Comparison of ENCODE assay signal across 8 mouse cellular contexts in the genomic region with DNA sequence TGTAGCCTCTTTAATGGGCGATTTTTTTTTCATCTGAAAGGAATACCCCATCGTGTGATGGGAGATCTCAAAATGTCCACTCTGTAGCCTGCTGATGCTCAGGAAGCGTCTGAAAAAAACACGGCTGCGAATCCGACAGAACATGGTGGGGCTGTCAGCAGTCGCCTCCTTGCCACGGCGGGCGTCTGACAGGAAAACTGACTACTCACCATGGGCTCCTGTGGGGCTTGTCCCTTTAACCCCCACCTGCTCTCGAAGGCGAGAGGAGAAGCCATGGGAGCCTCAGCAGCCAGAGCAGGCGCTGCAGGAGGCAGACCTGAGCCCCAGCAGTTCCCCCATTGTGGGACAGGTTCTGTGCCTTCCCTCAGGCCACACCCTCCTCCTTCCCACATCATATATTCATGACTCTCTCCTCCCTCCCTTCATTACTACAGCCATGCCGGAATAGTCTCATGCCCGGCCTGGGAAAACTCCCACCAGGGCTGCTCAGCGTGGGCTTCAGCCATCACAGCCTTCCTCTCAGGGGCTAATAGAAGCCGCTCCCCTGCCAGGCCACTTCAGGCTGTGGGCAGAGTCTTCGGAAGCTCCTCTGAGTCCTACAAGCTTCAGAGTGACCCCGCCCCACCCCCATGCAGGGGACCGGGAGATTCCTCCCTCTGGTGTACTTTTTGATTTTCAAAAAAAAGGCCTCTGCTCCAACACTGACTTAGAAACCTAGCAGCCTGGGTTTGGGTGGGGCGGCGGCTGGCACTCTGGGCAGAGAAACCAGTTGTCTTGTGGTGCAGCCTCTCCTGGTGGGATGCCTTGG. TPM values are rescaled to one million over a fixed set of nuclear protein-coding genes. Genes with fewer than 3 reads are reported as not detected.
A peak's percentile ranks its signal among the peaks of the same experiment; 100 is the strongest.
DNase-seq lines count a peak whose midpoint lies in the region; ATAC-seq lines count a peak whose summit lies in the region.

No protein-coding gene starts in this region.

- H3K27me3 ChIP-seq in embryonic facial prominence, embryonic 13.5 days: peaks cover 13% of the 10 kb centered on the region

- H3K36me3 ChIP-seq in embryonic facial prominence, embryonic 13.5 days: no peaks in the 10 kb centered on the region

- no peaks in the 10 kb centered on the region for H3K9me3 ChIP-seq in embryonic facial prominence, embryonic 13.5 days

- peak; percentile 29 to 52 for DNase-seq in layer of hippocampus, postnatal 10 days (ENCODE audit: low spot score in 2 of 2)
- no peak for DNase-seq in layer of hippocampus, adult 11-12 months (ENCODE audit: low spot score)
- DNase-seq in left cerebral cortex, postnatal 36 days (ENCODE audit: low spot score in 2 of 2): peak; percentile 44 to 45
- DNase-seq in right cerebral cortex, adult 2 months (ENCODE audit: low spot score in 2 of 2): peak; percentile 49 to 53
- DNase-seq in gastrocnemius, postnatal 10 days: no peak
- no peak for DNase-seq in adrenal gland, adult 8-10 months
- no peak for DNase-seq in thymus, postnatal 25 days

- intact Hi-C loops in left cerebral cortex, postnatal 36 days (cut with DNase I): loop anchor here (5.0 kb wide), 2 partner anchors 44 to 169 kb away; a partner anchor contains a TSS

- peak overlapping the region; percentile 57 for H3K4me2 ChIP-seq in embryonic facial prominence, embryonic 13.5 days

- ATAC-seq in embryonic facial prominence, embryonic 13.5 days (ENCODE audit: insufficient number of reproducible peaks, insufficient read depth, low FRiP score, low TSS enrichment, low read depth): no peak

- 25% methylated on average over 22 of the region's 22 CpGs for WGBS in embryonic facial prominence, embryonic 13.5 days

- peak overlapping the region; percentile 35 for H3K4me3 ChIP-seq in embryonic facial prominence, embryonic 13.5 days

- H3K4me1 ChIP-seq in embryonic facial prominence, embryonic 13.5 days: peaks cover 11% of the 10 kb centered on the region

- 0 out of 2 replicates have a peak overlapping the region, but pooled peaks have one; percentile 44 for H3K9ac ChIP-seq in embryonic facial prominence, embryonic 13.5 days

- H3K27ac ChIP-seq in embryonic facial prominence, embryonic 13.5 days: no peak overlapping the region

RNA-seq across cellular contexts. Expression of a gene that starts 44.5 kb away (rescaled TPM):
- 100 to 1,000 TPM; 699 to 737 TPM for total RNA-seq in layer of hippocampus, postnatal 10 days (2021)
- 780 and 876 TPM in 2 replicates for polyA plus RNA-seq in embryonic facial prominence, embryonic 13.5 days (2015; fragmentation: Nextera tagmentation; extraction: Ambion mirVana)
- total RNA-seq in left cerebral cortex, postnatal 36 days (2021): 100 to 1,000 TPM; 647 to 753 TPM
- total RNA-seq in gastrocnemius, postnatal 10 days (2021): 100 to 1,000 TPM; 307 to 317 TPM
- 1,000 to 10,000 TPM; 1,354 to 1,788 (median 1,543) TPM for total RNA-seq in adrenal gland, adult 8-10 months (2022)

Comparison
In these comparisons a context has a peak if more than half of its experiments do, and no peak if none do; other contexts are left out.
1. DNase-seq: peak in layer of hippocampus, postnatal 10 days (2 of 2), left cerebral cortex, postnatal 36 days (2 of 2) and right cerebral cortex, adult 2 months (2 of 2); none in layer of hippocampus, adult 11-12 months (single experiment), gastrocnemius, postnatal 10 days (single experiment), adrenal gland, adult 8-10 months (single experiment) and thymus, postnatal 25 days (single experiment).